8 mouse cellular contexts compared by ENCODE assay signal in genomic region chr1:118388127-118388756, GRCm38 (mm10). TPM values are rescaled to one million over a fixed set of nuclear protein-coding genes. Genes with fewer than 3 reads are reported as not detected.
DNase-seq lines count a peak whose midpoint lies in the region; ATAC-seq and TF ChIP-seq lines count a peak whose summit lies in the region.

No protein-coding gene starts in this region.

- H3K9me3 ChIP-seq in ES-Bruce4 (replicated peaks; ENCODE audit: control insufficient read depth, insufficient read depth, low read length, poor library complexity, severe bottlenecking), result no peaks in the 10 kb centered on the region
- H3K9me3 ChIP-seq in forebrain, embryonic 12.5 days, result no peaks in the 10 kb centered on the region
- no peaks in the 10 kb centered on the region for H3K9me3 ChIP-seq in heart, postnatal 0 days (replicated peaks; ENCODE audit: control insufficient read depth, low read length)
- H3K9me3 ChIP-seq in neural tube, embryonic 15.5 days (replicated peaks), result no peaks in the 10 kb centered on the region

- under 1% methylated on average over 19 of the region's 19 CpGs for WGBS in forebrain, embryonic 12.5 days
- under 1% methylated on average over 19 of the region's 19 CpGs for WGBS in heart, postnatal 0 days
- under 1% methylated on average over 19 of the region's 19 CpGs for WGBS in lung, adult 2 months
- under 1% methylated on average over 19 of the region's 19 CpGs for WGBS in neural tube, embryonic 15.5 days

- TF ChIP-seq CTCF in ES-Bruce4 (IDR thresholded peaks at IDR 0.05; ENCODE audit: low read depth, low read length), result no peak
- TF ChIP-seq CTCF in heart, postnatal 0 days (IDR thresholded peaks at IDR 0.05; ENCODE audit: low read depth), result no peak
- TF ChIP-seq CTCF in lung, adult 2 months (IDR thresholded peaks at IDR 0.05; ENCODE audit: insufficient read depth, low read length), result no peak

- peaks cover 3% of the 10 kb centered on the region; the same call in 1 of the 2 replicates for H3K36me3 ChIP-seq in ES-Bruce4 (ENCODE audit: control insufficient read depth, insufficient read depth, low read length, poor library complexity, severe bottlenecking)
- H3K36me3 ChIP-seq in forebrain, embryonic 12.5 days (replicated peaks), result 0 out of 2 replicates have a peak, but pooled peaks cover 2% of the 10 kb centered on the region
- H3K36me3 ChIP-seq in heart, postnatal 0 days (replicated peaks; ENCODE audit: control insufficient read depth, insufficient read depth, low read length), result peaks cover under 1% of the 10 kb centered on the region; the same call in 1 of the 2 replicates
- no peaks in the 10 kb centered on the region for H3K36me3 ChIP-seq in neural tube, embryonic 15.5 days

- no peaks in the 10 kb centered on the region for H3K27me3 ChIP-seq in ES-Bruce4 (ENCODE audit: control insufficient read depth, insufficient read depth, low read length, poor library complexity, severe bottlenecking)
- no peaks in the 10 kb centered on the region for H3K27me3 ChIP-seq in forebrain, embryonic 12.5 days
- H3K27me3 ChIP-seq in heart, postnatal 0 days (ENCODE audit: control insufficient read depth, insufficient read depth, low read length), result no peaks in the 10 kb centered on the region
- no peaks in the 10 kb centered on the region for H3K27me3 ChIP-seq in neural tube, embryonic 15.5 days (replicated peaks)

- peak overlapping the region; percentile 85 for H3K9ac ChIP-seq in ES-Bruce4 (ENCODE audit: low read depth, poor library complexity, severe bottlenecking)
- H3K9ac ChIP-seq in forebrain, embryonic 12.5 days, result peak overlapping the region; percentile 91
- peak overlapping the region; percentile 87 for H3K9ac ChIP-seq in heart, postnatal 0 days (replicated peaks; ENCODE audit: low read depth, low read length)
- peak overlapping the region; percentile 64 for H3K9ac ChIP-seq in neural tube, embryonic 15.5 days (replicated peaks)

- peak overlapping the region; percentile 75 for H3K27ac ChIP-seq in ES-Bruce4 (ENCODE audit: insufficient read depth, low read length)
- peak overlapping the region; percentile 94 for H3K27ac ChIP-seq in forebrain, embryonic 12.5 days
- peak overlapping the region; percentile 92 for H3K27ac ChIP-seq in heart, postnatal 0 days (ENCODE audit: low read depth)
- peak overlapping the region; percentile 94 for H3K27ac ChIP-seq in neural tube, embryonic 15.5 days (replicated peaks)

- TF ChIP-seq EP300 in ES-Bruce4 (IDR thresholded peaks at IDR 0.05; ENCODE audit: insufficient read depth, low read depth, low read length), result no peak
- TF ChIP-seq EP300 in heart, postnatal 0 days (IDR thresholded peaks at IDR 0.05; ENCODE audit: low read depth), result no peak

- no peaks in the 10 kb centered on the region for H3K4me1 ChIP-seq in ES-Bruce4 (ENCODE audit: control insufficient read depth, insufficient read depth, low read length)
- H3K4me1 ChIP-seq in forebrain, embryonic 12.5 days, result peaks cover 24% of the 10 kb centered on the region
- peaks cover 7% of the 10 kb centered on the region for H3K4me1 ChIP-seq in heart, postnatal 0 days (ENCODE audit: control insufficient read depth, insufficient read depth)
- H3K4me1 ChIP-seq in lung, adult 2 months (ENCODE audit: control insufficient read depth, insufficient read depth, low read length), result peaks cover 3% of the 10 kb centered on the region; the same call in 1 of the 2 replicates
- peaks cover 28% of the 10 kb centered on the region for H3K4me1 ChIP-seq in neural tube, embryonic 15.5 days

- no peak for TF ChIP-seq POLR2A in ES-Bruce4 (IDR thresholded peaks at IDR 0.05; ENCODE audit: insufficient read depth, low read length)
- TF ChIP-seq POLR2A in lung, adult 2 months (IDR thresholded peaks at IDR 0.05; ENCODE audit: borderline replicate concordance, extremely low read depth, low read depth, low read length), result 0 out of 2 replicates have a peak, but pooled peaks have one; percentile 37

- DNase-seq in c-Kit-positive CD71-positive TER-119-negative erythroid progenitor cells, embryonic 14.5 days (ENCODE audit: low read depth), result peak; percentile 78
- peak; percentile 82 for DNase-seq in heart, postnatal 0 days (ENCODE audit: low spot score)
- peak; percentile 80 to 90 for DNase-seq in kidney, postnatal 36 days
- peak; percentile 66 for DNase-seq in lung, adult 2 months
- peak; percentile 52 for DNase-seq in testis, postnatal 14 days (ENCODE audit: low spot score)

- peak; percentile 24 for ATAC-seq in forebrain, embryonic 12.5 days (ENCODE audit: low FRiP score)
- peak; percentile 34; the same call in 1 of the 2 replicates for ATAC-seq in heart, postnatal 0 days (ENCODE audit: insufficient read depth, low read depth)
- peak; percentile 46; the same call in 1 of the 2 replicates for ATAC-seq in neural tube, embryonic 15.5 days (ENCODE audit: low FRiP score)

- peak overlapping the region; percentile 74 for H3K4me2 ChIP-seq in forebrain, embryonic 12.5 days
- H3K4me2 ChIP-seq in heart, postnatal 0 days (ENCODE audit: low read depth, low read length), result peak overlapping the region; percentile 72
- peak overlapping the region; percentile 78 for H3K4me2 ChIP-seq in neural tube, embryonic 15.5 days

- peak overlapping the region; percentile 99 for H3K4me3 ChIP-seq in ES-Bruce4 (ENCODE audit: low read depth, low read length)
- H3K4me3 ChIP-seq in forebrain, embryonic 12.5 days (replicated peaks), result peak overlapping the region; percentile 92
- peak overlapping the region; percentile 85 for H3K4me3 ChIP-seq in heart, postnatal 0 days (ENCODE audit: low read depth, low read length)
- H3K4me3 ChIP-seq in lung, adult 2 months (replicated peaks; ENCODE audit: extremely low read depth, low read depth, low read length), result peak overlapping the region; percentile 83
- peak overlapping the region; percentile 96 for H3K4me3 ChIP-seq in neural tube, embryonic 15.5 days (replicated peaks)

RNA-seq across cellular contexts. Expression of gene Clasp1, which starts 0.6 kb away (rescaled TPM):
- polyA plus RNA-seq in ES-Bruce4 (2011; ENCODE audit: insufficient read depth, insufficient read length, low read depth, missing spikeins), result 72.3 and 81.0 TPM in 2 replicates
- polyA plus RNA-seq in forebrain, embryonic 12.5 days (2016; fragmentation: Nextera tagmentation; extraction: Ambion mirVana), result 146 and 158 TPM in 2 replicates
- 297 and 366 TPM in 2 replicates for total RNA-seq in heart, postnatal 0 days (2014; rRNA removed; ENCODE audit: low replicate concordance)
- polyA plus RNA-seq in heart, postnatal 0 days (2015; fragmentation: Nextera tagmentation; extraction: Ambion mirVana), result 75.8 and 106 TPM in 2 replicates
- polyA plus RNA-seq in lung, adult 2 months (2012; rRNA removed), result 17.9 and 21.5 TPM in 2 replicates
- polyA plus RNA-seq in neural tube, embryonic 15.5 days (2015; fragmentation: Nextera tagmentation; extraction: Ambion mirVana), result 74.7 and 88.1 TPM in 2 replicates

Comparison
In these comparisons a context has a peak if more than half of its experiments do, and no peak if none do; other contexts are left out.
1. Peak in every context shown above with its lines: DNase-seq, ATAC-seq, H3K4me3 ChIP-seq and H3K27ac ChIP-seq.